Mouse (Mus musculus) heart, adult 2 months (tissue): ENCODE data around the gene Ush1c.

Experiments
- CTCF ChIP-seq: fragments of 200-600 bp; IDR thresholded peaks from 2 replicates; pipeline ENCODE4 v1.8.1; 2022; ENCODE audit warnings: antibody characterized with exemption, mild to moderate bottlenecking, moderate library complexity
- EP300 ChIP-seq: fragments of 200-500 bp; IDR thresholded peaks from 2 replicates; pipeline ENCODE4 v1.6.1; 2011; ENCODE audit warnings: low read depth, low read length, control low read depth; ENCODE audit not compliant: insufficient read depth
- POLR2A ChIP-seq: fragments of 200-500 bp; IDR thresholded peaks from 2 replicates; pipeline ENCODE4 v1.6.1; 2011; ENCODE audit warnings: mild to moderate bottlenecking, low read depth, low read length, control low read depth; ENCODE audit not compliant: insufficient read depth

- TF ChIP-seq EP300 = no peak
- TF ChIP-seq CTCF = no peak
- no peak for TF ChIP-seq POLR2A
Observed at GRCm38 (mm10) chr7:46195356-46195755, 42.9 kb downstream of the Ush1c start.
